Comparison of ENCODE assay signal across 22 mouse cellular contexts in genomic region chr4:59441265-59441664, GRCm38 (mm10). TPM values are rescaled to one million over a fixed set of nuclear protein-coding genes. Genes with fewer than 3 reads are reported as not detected.
DNase-seq lines count a peak whose midpoint lies in the region; ATAC-seq lines count a peak whose summit lies in the region.
"Had no signal": no experiment of that assay in that cellular context is flagged by ENCODE, and none has a peak within 500 bp of the region (broad histone marks: within the 10 kb centered on the region; RNA-seq: fewer than 3 reads in every experiment).

No protein-coding gene starts in this region.

- H3K9ac ChIP-seq in liver, embryonic 11.5 days (ENCODE audit: low read depth, low read length), result no peak overlapping the region; the same call in 1 of the 2 replicates
- H3K9ac ChIP-seq: forebrain, postnatal 0 days; heart, embryonic 12.5 days; midbrain, embryonic 15.5 days; stomach, embryonic 15.5 days had no signal

- no peak overlapping the region for H3K4me3 ChIP-seq in heart, embryonic 10.5 days
- H3K4me3 ChIP-seq in liver, embryonic 11.5 days (ENCODE audit: low read depth, low read length), result no peak overlapping the region
- peak overlapping the region; percentile 18 for H3K4me3 ChIP-seq in megakaryocyte, embryonic 14.5 days (replicated peaks)
- H3K4me3 ChIP-seq: erythroblast, embryonic 14.5 days; heart, embryonic 12.5 days; midbrain, embryonic 15.5 days; stomach, embryonic 15.5 days had no signal

- H3K36me3 ChIP-seq in heart, embryonic 10.5 days, result no peaks in the 10 kb centered on the region
- no peaks in the 10 kb centered on the region for H3K36me3 ChIP-seq in liver, embryonic 11.5 days (ENCODE audit: control insufficient read depth, insufficient read depth, low read length)
- peaks cover 6% of the 10 kb centered on the region for H3K36me3 ChIP-seq in megakaryocyte, embryonic 14.5 days (replicated peaks; ENCODE audit: low read length)
- H3K36me3 ChIP-seq: heart, embryonic 12.5 days; midbrain, embryonic 15.5 days; stomach, embryonic 15.5 days had no signal

- ATAC-seq in liver, embryonic 11.5 days (replicated peaks; ENCODE audit: low FRiP score), result no peak
- ATAC-seq: forebrain, postnatal 0 days; hindbrain, postnatal 0 days; midbrain, embryonic 15.5 days had no signal

- peak; percentile 11 for DNase-seq in heart, adult 8-10 months (ENCODE audit: low spot score)
- no peak for DNase-seq in heart, embryonic 10.5 days (ENCODE audit: low spot score)
- peak; percentile 59 to 62 for DNase-seq in B cell, adult 2 months
- DNase-seq in liver, embryonic 11.5 days (ENCODE audit: low spot score), result no peak
- no peak for DNase-seq in frontal cortex, postnatal 25 days (ENCODE audit: low spot score in 2 of 2)
- DNase-seq in adrenal gland, postnatal 14 days, result no peak
- DNase-seq in right cerebral cortex, postnatal 10 days (ENCODE audit: low spot score in 2 of 2), result no peak
- DNase-seq: cerebellum, adult 9-11 months; forebrain, postnatal 0 days; gastrocnemius, postnatal 25 days; heart, postnatal 36 days; kidney, adult 9 months; layer of hippocampus, postnatal 36 days; left cerebral cortex, postnatal 4 days; right cerebral cortex, postnatal 25 days; thymus, postnatal 4 days had no signal

- H3K9me3 ChIP-seq in heart, embryonic 10.5 days, result no peaks in the 10 kb centered on the region
- no peaks in the 10 kb centered on the region for H3K9me3 ChIP-seq in liver, embryonic 11.5 days (ENCODE audit: control insufficient read depth, low read length)
- H3K9me3 ChIP-seq in megakaryocyte, embryonic 14.5 days, result no peaks in the 10 kb centered on the region
- H3K9me3 ChIP-seq: heart, embryonic 12.5 days; midbrain, embryonic 15.5 days; stomach, embryonic 15.5 days had no signal

- peaks cover 7% of the 10 kb centered on the region; the same call in 1 of the 2 replicates for H3K27me3 ChIP-seq in heart, embryonic 10.5 days (ENCODE audit: insufficient read depth, poor library complexity, severe bottlenecking)
- H3K27me3 ChIP-seq in liver, embryonic 11.5 days (replicated peaks; ENCODE audit: control insufficient read depth, insufficient read depth, low read length), result no peaks in the 10 kb centered on the region
- no peaks in the 10 kb centered on the region for H3K27me3 ChIP-seq in megakaryocyte, embryonic 14.5 days (replicated peaks)
- H3K27me3 ChIP-seq: heart, embryonic 12.5 days; stomach, embryonic 15.5 days had no signal

- H3K27ac ChIP-seq in heart, embryonic 10.5 days, result no peak overlapping the region
- peak overlapping the region; percentile 91; the same call in 1 of the 2 replicates for H3K27ac ChIP-seq in liver, embryonic 11.5 days (ENCODE audit: low read depth, low read length)
- H3K27ac ChIP-seq: hindbrain, postnatal 0 days; midbrain, embryonic 15.5 days; stomach, embryonic 15.5 days had no signal

- peaks cover 40% of the 10 kb centered on the region for H3K4me1 ChIP-seq in heart, embryonic 10.5 days
- H3K4me1 ChIP-seq in liver, embryonic 11.5 days (replicated peaks; ENCODE audit: control insufficient read depth, insufficient read depth, low read length), result peaks cover 48% of the 10 kb centered on the region
- H3K4me1 ChIP-seq in megakaryocyte, embryonic 14.5 days, result peaks cover 92% of the 10 kb centered on the region

- H3K4me2 ChIP-seq in liver, embryonic 11.5 days, result no peak overlapping the region
- H3K4me2 ChIP-seq: heart, embryonic 12.5 days; midbrain, embryonic 15.5 days; stomach, embryonic 15.5 days had no signal

- 59% methylated on average over 1 of the region's 1 CpGs for WGBS in heart, embryonic 10.5 days
- WGBS in liver, embryonic 11.5 days, result 38% methylated on average over 1 of the region's 1 CpGs

RNA-seq across cellular contexts. Expression of gene Susd1, which starts 2.8 kb away (rescaled TPM):
- 1 to 10 TPM in 1 of 4 experiments, under 1 TPM in 3; 0.31 to 2.2 (median 0.83) TPM for total RNA-seq in heart, adult 8-10 months (2022)
- 8.1 and 9.7 TPM in 2 replicates for polyA plus RNA-seq in heart, embryonic 10.5 days (2016; fragmentation: Nextera tagmentation; extraction: Ambion mirVana)
- polyA plus RNA-seq in liver, embryonic 11.5 days (2014; fragmentation: Nextera tagmentation; extraction: Ambion mirVana), result 15.8 and 20.8 TPM in 2 replicates
- polyA plus RNA-seq in megakaryocyte, embryonic 14.5 days (2012; ENCODE audit: insufficient read depth, low replicate concordance), result 3.3 TPM in 1 of 2 replicates, not detected in the other
- total RNA-seq in adrenal gland, postnatal 14 days (2021), result 5.1 and 5.4 TPM in 2 replicates

Comparison
In these comparisons a context has a peak if more than half of its experiments do, and no peak if none do; other contexts are left out.
1. DNase-seq: peak in heart, adult 8-10 months (single experiment) and B cell, adult 2 months (2 of 2); none in heart, embryonic 10.5 days (single experiment), liver, embryonic 11.5 days (single experiment), frontal cortex, postnatal 25 days (0 of 2), adrenal gland, postnatal 14 days (single experiment) and right cerebral cortex, postnatal 10 days (0 of 2).